Mouse (Mus musculus) cerebral cortex, adult 2 months (tissue): Measurements from ENCODE around the gene Sftpa1.

Experiments
- WGBS: fragments of 180-500 bp; shearing (Covaris S2); methylation state at CpG from one replicate; pipeline ENCODE4 v1.1.7; 2018; 5-methylcytosine and 5-hydroxymethylcytosine counted together

Gene Sftpa1

GRCm38 (mm10) chr14:41131540-41131939, at the start of gene Sftpa1:
Gene Sftpa1, plus strand, starts transcription at chr14:41131782.
- 88% methylated on average over 7 of the region's 7 CpGs for WGBS

GRCm38 (mm10) chr14:41082408-41082807, 49.2 kb upstream of the Sftpa1 start:
- WGBS: 80% methylated on average over 2 of the region's 2 CpGs

- WGBS: 91% methylated on average over 1 of the region's 1 CpGs
Measured at GRCm38 (mm10) chr14:41087509-41087908, 44.1 kb upstream of the Sftpa1 start.

- 52% methylated on average over 8 of the region's 8 CpGs for WGBS
Measured at GRCm38 (mm10) chr14:41090777-41091176, 40.8 kb upstream of the Sftpa1 start.

GRCm38 (mm10) chr14:41094114-41094513, 37.5 kb upstream of the Sftpa1 start:
- WGBS: 67% methylated on average over 1 of the region's 1 CpGs

- WGBS: 89% methylated on average over 3 of the region's 3 CpGs
Measured at GRCm38 (mm10) chr14:41096296-41096860, 35.2 kb upstream of the Sftpa1 start.

GRCm38 (mm10) chr14:41098726-41099125, 32.9 kb upstream of the Sftpa1 start:
- WGBS: 79% methylated on average over 1 of the region's 1 CpGs

- 83% methylated on average over 3 of the region's 3 CpGs for WGBS
Measured at GRCm38 (mm10) chr14:41100712-41101111, 30.9 kb upstream of the Sftpa1 start.

GRCm38 (mm10) chr14:41101242-41101641, 30.3 kb upstream of the Sftpa1 start:
- WGBS: 84% methylated on average over 5 of the region's 5 CpGs

GRCm38 (mm10) chr14:41102269-41102668, 29.3 kb upstream of the Sftpa1 start:
- WGBS: 79% methylated on average over 2 of the region's 2 CpGs

- 80% methylated on average over 10 of the region's 10 CpGs for WGBS
Measured at GRCm38 (mm10) chr14:41104853-41105444, 26.6 kb upstream of the Sftpa1 start, which contains the start of gene Mat1a. Gene Mat1a, plus strand, starts transcription at chr14:41105035.

GRCm38 (mm10) chr14:41111031-41111668, 20.4 kb upstream of the Sftpa1 start:
- 88% methylated on average over 7 of the region's 7 CpGs for WGBS

- WGBS: 80% methylated on average over 4 of the region's 4 CpGs
Measured at GRCm38 (mm10) chr14:41112944-41113343, 18.6 kb upstream of the Sftpa1 start.

- 88% methylated on average over 3 of the region's 3 CpGs for WGBS
Measured at GRCm38 (mm10) chr14:41116271-41116670, 15.3 kb upstream of the Sftpa1 start.

- WGBS: 89% methylated on average over 5 of the region's 5 CpGs
Measured at GRCm38 (mm10) chr14:41124683-41125082, 6.9 kb upstream of the Sftpa1 start.

GRCm38 (mm10) chr14:41127997-41128396, 3.6 kb upstream of the Sftpa1 start:
- 31% methylated on average over 4 of the region's 4 CpGs for WGBS

GRCm38 (mm10) chr14:41140686-41141085, 9.1 kb downstream of the Sftpa1 start:
- WGBS: 94% methylated on average over 1 of the region's 1 CpGs

GRCm38 (mm10) chr14:41146035-41146434, 14.5 kb downstream of the Sftpa1 start:
- 68% methylated on average over 6 of the region's 6 CpGs for WGBS

- 81% methylated on average over 3 of the region's 3 CpGs for WGBS
Measured at GRCm38 (mm10) chr14:41146922-41147321, 15.3 kb downstream of the Sftpa1 start.

GRCm38 (mm10) chr14:41147356-41147755, 15.8 kb downstream of the Sftpa1 start:
- WGBS: 62% methylated on average over 2 of the region's 2 CpGs

GRCm38 (mm10) chr14:41151220-41151898, 19.8 kb downstream of the Sftpa1 start, which contains the start of gene Mbl1:
Gene Mbl1, plus strand, starts transcription at chr14:41151458.
- WGBS: 88% methylated on average over 7 of the region's 7 CpGs

- 89% methylated on average over 4 of the region's 4 CpGs for WGBS
Measured at GRCm38 (mm10) chr14:41160076-41160475, 28.5 kb downstream of the Sftpa1 start.
